Mouse (Mus musculus) forebrain, postnatal 0 days (tissue): ENCODE results near the gene Pirt. TPM values are rescaled to one million over a fixed set of nuclear protein-coding genes. Genes with fewer than 3 reads are reported as not detected.

Experiments used
- ATAC-seq: fragments of 200-750 bp; cut with Nextera tagmentation; 2 replicates; pipeline ENCODE4 v1.8.0; 2017; ENCODE audit warnings: mild to moderate bottlenecking, moderate library complexity
- DNase-seq: peaks from one replicate; pipeline ENCODE4 v3.0.0-alpha.2; 2015
- H3K27ac ChIP-seq: fragments of 300-500 bp; sonication (generic); 2 replicates; pipeline ENCODE4 v1.5.1; 2014; ENCODE audit warnings: low read depth, mild to moderate bottlenecking, antibody characterized with exemption, low read length, moderate library complexity, mixed read lengths
- H3K27me3 ChIP-seq: fragments of 300-500 bp; sonication (generic); 2 replicates; pipeline ENCODE4 v1.6.1; 2014; ENCODE audit warnings: mild to moderate bottlenecking, low read length, mixed read lengths; ENCODE audit not compliant: insufficient read depth
- H3K36me3 ChIP-seq: fragments of 300-500 bp; sonication (generic); 2 replicates; pipeline ENCODE4 v1.6.1; 2014; ENCODE audit warnings: mild to moderate bottlenecking, moderate library complexity; ENCODE audit not compliant: insufficient read depth
- H3K4me1 ChIP-seq: fragments of 300-500 bp; sonication (generic); 2 replicates; pipeline ENCODE4 v1.6.1; 2014; ENCODE audit warnings: antibody characterized with exemption; ENCODE audit not compliant: insufficient read depth
- H3K4me2 ChIP-seq: fragments of 300-500 bp; sonication (generic); 2 replicates; pipeline ENCODE4 v1.6.1; 2014; ENCODE audit warnings: low read depth, mild to moderate bottlenecking, moderate library complexity
- H3K4me3 ChIP-seq: fragments of 300-500 bp; sonication (generic); 2 replicates; pipeline ENCODE4 v1.5.1; 2014; ENCODE audit warnings: low read depth, low read length, mixed read lengths
- H3K9ac ChIP-seq: fragments of 300-500 bp; sonication (generic); 2 replicates; pipeline ENCODE4 v1.6.1; 2014; ENCODE audit warnings: mild to moderate bottlenecking
- H3K9me3 ChIP-seq: fragments of 300-500 bp; sonication (generic); 2 replicates; pipeline ENCODE4 v1.6.1; 2016; ENCODE audit warnings: low read length
- CTCF ChIP-seq: sonication (generic); IDR thresholded peaks from 2 replicates; pipeline ENCODE4 v1.5.1; 2016; ENCODE audit warnings: antibody characterized with exemption, control low read depth, low read depth
- WGBS: fragments of 180-500 bp; shearing (Covaris S2); extraction: QIAGEN DNeasy Blood & Tissue Kit; methylation state at CpG from one replicate; pipeline ENCODE4 v1.1.7; 2014; 5-methylcytosine and 5-hydroxymethylcytosine counted together
- polyA plus RNA-seq: library from polyadenylated mRNA; unstranded; fragments of >200 nt; fragmentation: Nextera tagmentation; extraction: Ambion mirVana; gene quantifications from 2 replicates; pipeline ENCODE4 v1.2.1, GENCODE M21; 2015
- total RNA-seq: library from RNA; depleted of rRNA; stranded (reverse); fragments of >200 nt; gene quantifications from 2 replicates; pipeline ENCODE4 v1.2.3, GENCODE M21; 2014; rRNA removed

Pirt gene
- total RNA-seq (0.19 and 0.46 TPM in 2 replicates), polyA plus RNA-seq (0.06 and 0.10 TPM in 2 replicates)

GRCm38 (mm10) chr11:66911811-66912210, at the start of gene Pirt:
Gene Pirt (plus strand): TSS chr11:66911981.
- ATAC-seq, result no peak
- WGBS, result 60% methylated on average over 10 of the region's 10 CpGs

GRCm38 (mm10) chr11:66871701-66872100, 40.1 kb upstream of the Pirt start:
- DNase-seq (peak; percentile 85), ATAC-seq (no peak; the same call in 1 of the 2 replicates)
- Histone ChIP-seq H3K4me3 (no peak overlapping the region), H3K9ac (no peak overlapping the region), H3K27me3 (no peaks in the 10 kb centered on the region), H3K4me2 (no peak overlapping the region), H3K36me3 (no peaks in the 10 kb centered on the region), H3K27ac (no peak overlapping the region), H3K9me3 (no peaks in the 10 kb centered on the region), H3K4me1 (no peaks in the 10 kb centered on the region)
- TF ChIP-seq CTCF, result peak; percentile 79
- 8% methylated on average over 5 of the region's 5 CpGs for WGBS

More at GRCm38 (mm10) chr11:66911811-66912210, at the start of gene Pirt:
- Histone ChIP-seq H3K9ac (no peak within 1 kb of the TSS), H3K36me3 (no peaks in the 10 kb centered on the region), H3K27me3 (no peaks in the 10 kb centered on the region), H3K4me1 (no peaks in the 10 kb centered on the region), H3K9me3 (no peaks in the 10 kb centered on the region), H3K4me3 (no peak within 1 kb of the TSS), H3K4me2 (no peak within 1 kb of the TSS), H3K27ac (no peak within 1 kb of the TSS)
- DNase-seq, result no peak
- no peak for TF ChIP-seq CTCF

GRCm38 (mm10) chr11:66872773-66873470, 38.9 kb upstream of the Pirt start:
- 56% methylated on average over 3 of the region's 3 CpGs for WGBS
- Histone ChIP-seq H3K4me2 (no peak overlapping the region), H3K4me3 (no peak overlapping the region), H3K9ac (no peak overlapping the region), H3K4me1 (no peaks in the 10 kb centered on the region), H3K9me3 (no peaks in the 10 kb centered on the region), H3K27me3 (no peaks in the 10 kb centered on the region), H3K27ac (no peak overlapping the region), H3K36me3 (no peaks in the 10 kb centered on the region)
- ATAC-seq, result no peak
- no peak for TF ChIP-seq CTCF
- no peak for DNase-seq

- no peak for DNase-seq
- Histone ChIP-seq H3K4me1 (no peaks in the 10 kb centered on the region), H3K9me3 (no peaks in the 10 kb centered on the region), H3K36me3 (no peaks in the 10 kb centered on the region), H3K9ac (no peak overlapping the region), H3K4me2 (no peak overlapping the region), H3K4me3 (no peak overlapping the region), H3K27me3 (no peaks in the 10 kb centered on the region), H3K27ac (no peak overlapping the region)
- TF ChIP-seq CTCF, result no peak
- no peak for ATAC-seq
- WGBS, result 65% methylated on average over 2 of the region's 2 CpGs
These were observed 30.5 kb upstream of the Pirt start for GRCm38 (mm10) chr11:66881291-66881690.

- Histone ChIP-seq H3K27me3 (no peaks in the 10 kb centered on the region), H3K4me3 (no peak overlapping the region), H3K9ac (no peak overlapping the region), H3K4me1 (no peaks in the 10 kb centered on the region), H3K9me3 (no peaks in the 10 kb centered on the region), H3K27ac (no peak overlapping the region), H3K36me3 (no peaks in the 10 kb centered on the region), H3K4me2 (no peak overlapping the region)
- ATAC-seq (peak; percentile 42), DNase-seq (peak; percentile 26)
- TF ChIP-seq CTCF, result no peak
- WGBS, result 57% methylated on average over 7 of the region's 7 CpGs
These were observed 29.3 kb upstream of the Pirt start for GRCm38 (mm10) chr11:66882224-66883040.

- H3K27ac ChIP-seq, result no peak overlapping the region
- H3K4me2 ChIP-seq, result no peak overlapping the region
- WGBS, result 75% methylated on average over 3 of the region's 3 CpGs
- H3K27me3 ChIP-seq, result no peaks in the 10 kb centered on the region
- H3K9me3 ChIP-seq, result no peaks in the 10 kb centered on the region
- DNase-seq (no peak), ATAC-seq (no peak)
- H3K36me3 ChIP-seq, result no peaks in the 10 kb centered on the region
- H3K4me3 ChIP-seq, result no peak overlapping the region
- no peak for TF ChIP-seq CTCF
- no peak overlapping the region for H3K9ac ChIP-seq
- H3K4me1 ChIP-seq, result no peaks in the 10 kb centered on the region
These were observed 19.2 kb upstream of the Pirt start for GRCm38 (mm10) chr11:66892536-66892935.

- Histone ChIP-seq H3K36me3 (no peaks in the 10 kb centered on the region), H3K9ac (no peak overlapping the region), H3K9me3 (no peaks in the 10 kb centered on the region), H3K27ac (no peak overlapping the region), H3K4me2 (no peak overlapping the region), H3K27me3 (no peaks in the 10 kb centered on the region), H3K4me1 (no peaks in the 10 kb centered on the region), H3K4me3 (no peak overlapping the region)
- 88% methylated on average over 2 of the region's 2 CpGs for WGBS
- DNase-seq (no peak), ATAC-seq (no peak)
- peak; percentile 31; the same call in 1 of the 2 replicates for TF ChIP-seq CTCF
These were observed 13.0 kb upstream of the Pirt start for GRCm38 (mm10) chr11:66898747-66899146.
